In genomic region chr5:53241963-53242362, GRCm38 (mm10) we compare ENCODE assay signal across 13 mouse cellular contexts.
"Had no signal": no experiment of that assay in that cellular context is flagged by ENCODE, and none has a peak within 500 bp of the region (broad histone marks: within the 10 kb centered on the region; RNA-seq: fewer than 3 reads in every experiment).

No protein-coding gene starts in this region.

- H3K9me3 ChIP-seq: limb, embryonic 12.5 days; liver, embryonic 13.5 days; megakaryocyte, embryonic 14.5 days; midbrain, embryonic 15.5 days; neural tube, embryonic 12.5 days had no signal

- H3K36me3 ChIP-seq: limb, embryonic 12.5 days; liver, embryonic 13.5 days; midbrain, embryonic 15.5 days; neural tube, embryonic 12.5 days had no signal

- H3K9ac ChIP-seq: limb, embryonic 12.5 days; liver, embryonic 13.5 days; liver, postnatal 0 days; midbrain, embryonic 15.5 days; neural tube, embryonic 12.5 days had no signal

- ATAC-seq: liver, postnatal 0 days; midbrain, embryonic 15.5 days had no signal

- DNase-seq: kidney, adult 2 months; kidney, postnatal 25 days; liver; liver, embryonic 13.5 days; liver, postnatal 0 days; spleen, adult 18-20 months; thymus, postnatal 4 days had no signal

- H3K4me2 ChIP-seq: limb, embryonic 12.5 days; liver, embryonic 13.5 days; midbrain, embryonic 11.5 days; midbrain, embryonic 15.5 days; neural tube, embryonic 12.5 days had no signal

- H3K4me1 ChIP-seq: liver, embryonic 13.5 days; megakaryocyte, embryonic 14.5 days had no signal

- H3K4me3 ChIP-seq: limb, embryonic 12.5 days; liver, embryonic 13.5 days; megakaryocyte, embryonic 14.5 days; midbrain, embryonic 15.5 days; neural tube, embryonic 12.5 days had no signal

- H3K27ac ChIP-seq: limb, embryonic 12.5 days; liver, embryonic 13.5 days; macrophage; midbrain, embryonic 15.5 days; neural tube, embryonic 12.5 days had no signal

- H3K27me3 ChIP-seq: limb, embryonic 12.5 days; liver, embryonic 13.5 days; neural tube, embryonic 12.5 days had no signal
